Mouse (Mus musculus) stomach, embryonic 16.5 days (tissue): ENCODE measurements around the gene Zbed3. TPM values are rescaled to one million over a fixed set of nuclear protein-coding genes. Genes with fewer than 3 reads are reported as not detected.

ENCODE experiments used
- ATAC-seq: fragments of 200-750 bp; cut with Nextera tagmentation; 2 replicates; pipeline ENCODE4 v1.8.0; 2017; ENCODE audit warnings: moderate number of reproducible peaks, moderate TSS enrichment; ENCODE audit not compliant: insufficient read depth, low FRiP score
- H3K27ac ChIP-seq: fragments of 300-500 bp; sonication (generic); 2 replicates; pipeline ENCODE4 v1.5.1; 2014; ENCODE audit warnings: low read length
- H3K27me3 ChIP-seq: fragments of 300-500 bp; sonication (generic); 2 replicates; pipeline ENCODE4 v1.6.1; 2014; ENCODE audit warnings: low read length, control low read depth, mixed read lengths; ENCODE audit not compliant: control insufficient read depth, insufficient read depth
- H3K36me3 ChIP-seq: fragments of 300-500 bp; sonication (generic); 2 replicates; pipeline ENCODE4 v1.6.1; 2014; ENCODE audit warnings: low read length; ENCODE audit not compliant: control insufficient read depth, insufficient read depth
- H3K4me1 ChIP-seq: fragments of 300-500 bp; sonication (generic); 2 replicates; pipeline ENCODE4 v1.6.1; 2014; ENCODE audit warnings: low read length, control low read depth, mixed read lengths; ENCODE audit not compliant: control insufficient read depth, insufficient read depth
- H3K4me2 ChIP-seq: fragments of 300-500 bp; sonication (generic); 2 replicates; pipeline ENCODE4 v1.6.1; 2014; ENCODE audit warnings: low read depth, low read length, mixed read lengths
- H3K4me3 ChIP-seq: fragments of 300-500 bp; sonication (generic); replicated peaks from 2 replicates; pipeline ENCODE4 v1.5.1; 2014; ENCODE audit warnings: mild to moderate bottlenecking, low read length
- H3K9ac ChIP-seq: fragments of 300-500 bp; sonication (generic); 2 replicates; pipeline ENCODE4 v1.6.1; 2014; ENCODE audit warnings: low read length
- H3K9me3 ChIP-seq: fragments of 300-500 bp; sonication (generic); replicated peaks from 2 replicates; pipeline ENCODE4 v1.6.1; 2016; ENCODE audit warnings: low read length, control low read depth; ENCODE audit not compliant: control insufficient read depth
- WGBS: fragments of 180-500 bp; shearing (Covaris S2); extraction: QIAGEN DNeasy Blood & Tissue Kit; methylation state at CpG from one replicate; pipeline ENCODE4 v1.1.7; 2014; 5-methylcytosine and 5-hydroxymethylcytosine counted together
- polyA plus RNA-seq: library from polyadenylated mRNA; unstranded; fragments of >200 nt; fragmentation: Nextera tagmentation; extraction: Ambion mirVana; gene quantifications from 2 replicates; pipeline ENCODE4 v1.2.1, GENCODE M21; 2015

Zbed3 gene
- 40.2 and 46.5 TPM in 2 replicates for polyA plus RNA-seq

- WGBS = 88% methylated on average over 6 of the region's 6 CpGs
- ATAC-seq = no peak
- H3K36me3 ChIP-seq = no peaks in the 10 kb centered on the region
Observed at GRCm38 (mm10) chr13:95323400-95323799, at the start of gene Zbed3. Gene Zbed3, plus strand, starts transcription at chr13:95323612.

GRCm38 (mm10) chr13:95278426-95279025, 44.9 kb upstream of the Zbed3 start:
- no peak overlapping the region for H3K27ac ChIP-seq
- H3K4me1 ChIP-seq = no peaks in the 10 kb centered on the region
- 77% methylated on average over 4 of the region's 4 CpGs for WGBS
- no peaks in the 10 kb centered on the region for H3K36me3 ChIP-seq
- no peak overlapping the region for H3K4me3 ChIP-seq
- H3K9me3 ChIP-seq = no peaks in the 10 kb centered on the region
- no peaks in the 10 kb centered on the region for H3K27me3 ChIP-seq
- H3K4me2 ChIP-seq = no peak overlapping the region
- no peak for ATAC-seq
- no peak overlapping the region for H3K9ac ChIP-seq

More at GRCm38 (mm10) chr13:95323400-95323799, at the start of gene Zbed3:
- H3K4me2 ChIP-seq = peak within 1 kb of the TSS; percentile 93
- H3K27ac ChIP-seq = peak within 1 kb of the TSS; percentile 98
- peak within 1 kb of the TSS; percentile 98 for H3K9ac ChIP-seq
- no peaks in the 10 kb centered on the region for H3K27me3 ChIP-seq
- peaks cover 16% of the 10 kb centered on the region for H3K4me1 ChIP-seq
- H3K9me3 ChIP-seq = no peaks in the 10 kb centered on the region
- peak within 1 kb of the TSS; percentile 86 for H3K4me3 ChIP-seq

- no peaks in the 10 kb centered on the region for H3K4me1 ChIP-seq
- no peak overlapping the region for H3K4me2 ChIP-seq
- peak; percentile 72 for ATAC-seq
- no peak overlapping the region for H3K27ac ChIP-seq
- H3K36me3 ChIP-seq = no peaks in the 10 kb centered on the region
- no peak overlapping the region for H3K9ac ChIP-seq
- no peaks in the 10 kb centered on the region for H3K27me3 ChIP-seq
- H3K9me3 ChIP-seq = no peaks in the 10 kb centered on the region
- 36% methylated on average over 6 of the region's 7 CpGs for WGBS
- H3K4me3 ChIP-seq = no peak overlapping the region
Observed at GRCm38 (mm10) chr13:95281740-95282673, 41.4 kb upstream of the Zbed3 start.

- Histone ChIP-seq H3K36me3 (no peaks in the 10 kb centered on the region), H3K27me3 (no peaks in the 10 kb centered on the region), H3K4me2 (no peak overlapping the region), H3K9me3 (no peaks in the 10 kb centered on the region), H3K9ac (no peak overlapping the region), H3K27ac (no peak overlapping the region), H3K4me3 (no peak overlapping the region), H3K4me1 (no peaks in the 10 kb centered on the region)
- peak; percentile 69 for ATAC-seq
- WGBS = 3% methylated on average over 7 of the region's 7 CpGs
Observed at GRCm38 (mm10) chr13:95286989-95287388, 36.4 kb upstream of the Zbed3 start.

GRCm38 (mm10) chr13:95288027-95288426, 35.4 kb upstream of the Zbed3 start:
- Histone ChIP-seq H3K27me3 (no peaks in the 10 kb centered on the region), H3K4me1 (no peaks in the 10 kb centered on the region), H3K4me3 (no peak overlapping the region), H3K4me2 (no peak overlapping the region), H3K9me3 (no peaks in the 10 kb centered on the region), H3K36me3 (no peaks in the 10 kb centered on the region), H3K9ac (no peak overlapping the region), H3K27ac (no peak overlapping the region)
- 71% methylated on average over 7 of the region's 7 CpGs for WGBS
- no peak for ATAC-seq

- Histone ChIP-seq H3K27me3 (no peaks in the 10 kb centered on the region), H3K27ac (no peak overlapping the region), H3K9ac (no peak overlapping the region), H3K4me2 (no peak overlapping the region), H3K4me3 (no peak overlapping the region), H3K36me3 (no peaks in the 10 kb centered on the region), H3K9me3 (no peaks in the 10 kb centered on the region), H3K4me1 (no peaks in the 10 kb centered on the region)
- ATAC-seq = no peak
- WGBS = 84% methylated on average over 4 of the region's 4 CpGs
Observed at GRCm38 (mm10) chr13:95291983-95292382, 31.4 kb upstream of the Zbed3 start.

GRCm38 (mm10) chr13:95299956-95300355, 23.5 kb upstream of the Zbed3 start:
- Histone ChIP-seq H3K36me3 (no peaks in the 10 kb centered on the region), H3K27me3 (no peaks in the 10 kb centered on the region), H3K9me3 (no peaks in the 10 kb centered on the region; the same call in 1 of the 2 replicates), H3K4me2 (no peak overlapping the region), H3K27ac (no peak overlapping the region), H3K9ac (no peak overlapping the region), H3K4me1 (no peaks in the 10 kb centered on the region), H3K4me3 (no peak overlapping the region)
- no peak for ATAC-seq
- 49% methylated on average over 3 of the region's 3 CpGs for WGBS

- no peak for ATAC-seq
- Histone ChIP-seq H3K27me3 (no peaks in the 10 kb centered on the region), H3K9ac (no peak overlapping the region), H3K4me1 (no peaks in the 10 kb centered on the region), H3K36me3 (no peaks in the 10 kb centered on the region), H3K4me2 (no peak overlapping the region), H3K27ac (no peak overlapping the region), H3K9me3 (no peaks in the 10 kb centered on the region), H3K4me3 (no peak overlapping the region)
- WGBS = 62% methylated on average over 4 of the region's 4 CpGs
Observed at GRCm38 (mm10) chr13:95306596-95306995, 16.8 kb upstream of the Zbed3 start.

GRCm38 (mm10) chr13:95307100-95307655, 16.2 kb upstream of the Zbed3 start:
- no peaks in the 10 kb centered on the region for H3K36me3 ChIP-seq
- no peak overlapping the region for H3K27ac ChIP-seq
- no peaks in the 10 kb centered on the region for H3K4me1 ChIP-seq
- 56% methylated on average over 8 of the region's 8 CpGs for WGBS
- H3K9ac ChIP-seq = no peak overlapping the region
- no peaks in the 10 kb centered on the region for H3K9me3 ChIP-seq
- ATAC-seq = no peak
- no peaks in the 10 kb centered on the region for H3K27me3 ChIP-seq
- H3K4me3 ChIP-seq = no peak overlapping the region
- H3K4me2 ChIP-seq = no peak overlapping the region
